Mouse (Mus musculus) midbrain, embryonic 15.5 days (tissue): ENCODE measurements around the gene Rfx1. TPM values are rescaled to one million over a fixed set of nuclear protein-coding genes. Genes with fewer than 3 reads are reported as not detected.
A peak's percentile ranks its signal among the peaks of the same experiment; 100 is the strongest.

ENCODE experiments used
- ATAC-seq: fragments of 200-750 bp; cut with Nextera tagmentation; replicated peaks from 2 replicates; pipeline ENCODE4 v1.8.0; 2017; ENCODE audit warnings: moderate TSS enrichment
- H3K27ac ChIP-seq: fragments of 300-500 bp; sonication (generic); 2 replicates; pipeline ENCODE4 v1.5.1; 2015; ENCODE audit warnings: mild to moderate bottlenecking, inconsistent platforms
- H3K27me3 ChIP-seq: fragments of 300-500 bp; sonication (generic); replicated peaks from 2 replicates; pipeline ENCODE4 v1.6.1; 2015; ENCODE audit warnings: inconsistent platforms
- H3K36me3 ChIP-seq: fragments of 300-500 bp; sonication (generic); replicated peaks from 2 replicates; pipeline ENCODE4 v1.6.1; 2015; ENCODE audit warnings: inconsistent platforms
- H3K4me1 ChIP-seq: fragments of 300-500 bp; sonication (generic); 2 replicates; pipeline ENCODE4 v1.6.1; 2015; ENCODE audit warnings: inconsistent platforms
- H3K4me2 ChIP-seq: fragments of 300-500 bp; sonication (generic); 2 replicates; pipeline ENCODE4 v1.6.1; 2015; ENCODE audit warnings: inconsistent platforms, mild to moderate bottlenecking, moderate library complexity
- H3K4me3 ChIP-seq: fragments of 300-500 bp; sonication (generic); 2 replicates; pipeline ENCODE4 v1.5.1; 2015; ENCODE audit warnings: mild to moderate bottlenecking, inconsistent platforms
- H3K9ac ChIP-seq: fragments of 300-500 bp; sonication (generic); 2 replicates; pipeline ENCODE4 v1.6.1; 2015; ENCODE audit warnings: mild to moderate bottlenecking, inconsistent platforms
- H3K9me3 ChIP-seq: fragments of 300-500 bp; sonication (generic); 2 replicates; pipeline ENCODE4 v1.6.1; 2016; ENCODE audit warnings: inconsistent platforms
- WGBS: fragments of 180-500 bp; shearing (Covaris S2); methylation state at CpG from one replicate; pipeline ENCODE4 v1.1.7; 2015; ENCODE audit warnings: mixed read lengths; 5-methylcytosine and 5-hydroxymethylcytosine counted together
- polyA plus RNA-seq: library from polyadenylated mRNA; unstranded; fragments of >200 nt; fragmentation: Nextera tagmentation; extraction: Ambion mirVana; gene quantifications from 2 replicates; pipeline ENCODE4 v1.2.1, GENCODE M21; 2015

Gene Rfx1
- polyA plus RNA-seq, 1 experiment from 2014 or later = 12.4 TPM

DNA sequence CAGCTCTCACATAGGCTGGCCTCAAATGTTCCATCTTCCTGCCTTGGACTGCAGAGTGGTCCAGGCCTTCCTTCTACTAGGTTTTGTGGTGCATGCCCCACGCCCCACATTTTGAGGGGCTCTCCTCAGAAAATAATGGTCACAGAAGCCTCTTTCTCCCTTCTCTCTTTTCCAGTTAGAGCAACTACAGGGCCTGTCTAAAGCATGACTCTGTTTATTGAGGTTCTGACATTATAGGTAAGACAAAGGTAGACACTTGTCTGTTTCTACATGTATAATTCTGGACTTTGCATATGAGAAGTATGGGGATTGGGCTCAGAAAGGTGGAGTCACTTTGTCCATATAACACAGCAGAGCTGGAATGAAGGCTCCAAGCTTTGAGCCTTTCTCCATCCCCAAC is 1.6 kb upstream of the Rfx1 start, which contains the start of gene Gm10643:
Gene Gm10643, minus strand, starts transcription at position 101 of the 400 bp plus-strand sequence.
- WGBS = 97% methylated on average over 1 of the region's 1 CpGs
- peak within 1 kb of the TSS; percentile 90 for H3K4me2 ChIP-seq
- no peaks in the 10 kb centered on the region for H3K9me3 ChIP-seq
- no peaks in the 10 kb centered on the region for H3K27me3 ChIP-seq
- H3K4me1 ChIP-seq = peaks cover 33% of the 10 kb centered on the region
- H3K36me3 ChIP-seq = no peaks in the 10 kb centered on the region
- peak within 1 kb of the TSS; percentile 82 for H3K27ac ChIP-seq
- ATAC-seq = no peak
- peak within 1 kb of the TSS; percentile 69 for H3K9ac ChIP-seq
- peak within 1 kb of the TSS; percentile 85 for H3K4me3 ChIP-seq

DNA sequence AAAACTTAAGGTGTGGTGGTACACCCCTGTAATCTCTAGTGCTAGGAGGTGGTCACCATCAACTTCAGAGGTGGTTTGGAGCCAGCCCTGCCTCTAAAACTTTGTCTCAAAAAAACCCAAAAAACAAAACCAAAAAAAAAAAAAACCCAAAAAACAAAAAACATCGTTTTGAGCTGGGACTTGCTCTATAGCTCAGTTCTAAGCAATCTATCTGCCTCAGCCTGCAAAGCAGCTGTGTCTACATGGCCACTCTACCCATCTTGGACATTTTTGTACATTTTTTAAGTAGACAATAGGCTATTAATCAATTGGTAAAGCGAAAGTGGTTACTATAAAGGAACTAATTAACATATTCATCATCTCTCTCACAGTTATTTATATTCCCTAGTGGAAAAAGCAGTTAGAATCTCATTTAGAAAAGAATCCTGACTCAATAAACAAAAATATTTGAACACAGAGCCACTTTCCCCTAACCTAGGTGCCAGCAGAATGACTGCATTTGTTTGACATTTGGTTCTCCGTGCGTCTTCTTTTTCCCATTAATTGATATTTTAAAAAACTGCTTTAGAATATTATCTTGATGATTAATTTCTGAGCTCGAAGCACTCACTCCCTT is 1.1 kb upstream of the Rfx1 start:
- no peaks in the 10 kb centered on the region for H3K9me3 ChIP-seq
- no peak for ATAC-seq
- peak overlapping the region; percentile 82 for H3K27ac ChIP-seq
- H3K27me3 ChIP-seq = no peaks in the 10 kb centered on the region
- peak overlapping the region; percentile 90 for H3K4me2 ChIP-seq
- 30% methylated on average over 5 of the region's 5 CpGs for WGBS
- peak overlapping the region; percentile 69 for H3K9ac ChIP-seq
- no peaks in the 10 kb centered on the region for H3K36me3 ChIP-seq
- peaks cover 38% of the 10 kb centered on the region for H3K4me1 ChIP-seq
- H3K4me3 ChIP-seq = peak overlapping the region; percentile 85

DNA sequence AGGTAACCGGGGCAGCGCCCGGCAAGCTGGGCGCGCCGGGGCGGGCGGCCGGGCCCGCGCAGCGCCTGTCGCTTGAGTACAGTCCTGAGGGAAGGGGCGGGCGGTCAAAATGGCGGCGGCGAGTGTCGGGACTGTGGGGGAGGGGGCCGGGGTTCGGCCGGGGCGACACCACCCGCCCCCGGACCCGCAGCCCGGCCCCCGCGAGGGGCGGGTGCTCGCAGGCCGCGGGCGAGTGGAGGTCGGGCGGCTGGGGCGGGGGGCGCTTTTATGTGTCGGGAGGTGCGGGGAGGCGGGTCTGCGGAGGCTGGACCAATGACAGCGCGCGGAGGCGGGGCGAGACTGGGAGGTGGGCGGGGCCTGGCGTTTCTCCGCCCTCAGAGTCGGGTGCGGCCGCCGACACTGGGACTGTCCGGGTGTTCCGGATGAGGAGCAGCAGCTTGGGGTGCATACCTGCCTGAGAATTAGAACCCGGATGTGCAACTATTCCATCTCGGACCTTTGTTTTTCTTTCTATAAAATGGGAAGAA is 476 bp downstream of the Rfx1 start:
- peak; percentile 66 for ATAC-seq
- Histone ChIP-seq H3K27ac (peak overlapping the region; percentile 97), H3K4me1 (peaks cover 52% of the 10 kb centered on the region), H3K27me3 (no peaks in the 10 kb centered on the region), H3K4me3 (peak overlapping the region; percentile 85), H3K36me3 (no peaks in the 10 kb centered on the region), H3K9ac (peak overlapping the region; percentile 83), H3K4me2 (peak overlapping the region; percentile 52), H3K9me3 (no peaks in the 10 kb centered on the region)
- 1% methylated on average over 48 of the region's 58 CpGs for WGBS

DNA sequence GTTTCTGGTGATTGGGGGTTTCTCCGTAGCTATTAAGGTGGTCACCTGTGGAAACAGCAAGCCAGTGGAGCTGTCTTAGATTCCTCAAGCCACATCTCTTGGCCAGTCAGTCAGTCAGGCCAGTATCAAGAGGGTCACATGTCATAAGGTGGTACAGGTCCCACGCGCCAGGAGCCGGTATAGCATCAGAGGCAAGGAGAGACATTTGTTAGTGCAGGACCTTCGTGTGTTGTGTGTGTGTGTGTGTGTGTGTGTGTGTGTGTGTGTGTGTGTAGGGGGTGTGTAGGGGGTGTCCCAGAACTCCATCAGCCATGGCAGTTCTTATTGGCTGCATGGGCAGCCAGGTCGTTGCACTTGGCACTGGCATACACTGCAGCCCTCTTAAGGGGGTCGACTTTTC is 1.3 kb downstream of the Rfx1 start:
- Histone ChIP-seq H3K36me3 (no peaks in the 10 kb centered on the region), H3K4me2 (peak overlapping the region; percentile 52), H3K4me3 (peak overlapping the region; percentile 85), H3K4me1 (peaks cover 60% of the 10 kb centered on the region), H3K27ac (no peak overlapping the region), H3K9me3 (no peaks in the 10 kb centered on the region), H3K27me3 (no peaks in the 10 kb centered on the region), H3K9ac (peak overlapping the region; percentile 83; the same call in 1 of the 2 replicates)
- 94% methylated on average over 7 of the region's 7 CpGs for WGBS
- ATAC-seq = no peak

DNA sequence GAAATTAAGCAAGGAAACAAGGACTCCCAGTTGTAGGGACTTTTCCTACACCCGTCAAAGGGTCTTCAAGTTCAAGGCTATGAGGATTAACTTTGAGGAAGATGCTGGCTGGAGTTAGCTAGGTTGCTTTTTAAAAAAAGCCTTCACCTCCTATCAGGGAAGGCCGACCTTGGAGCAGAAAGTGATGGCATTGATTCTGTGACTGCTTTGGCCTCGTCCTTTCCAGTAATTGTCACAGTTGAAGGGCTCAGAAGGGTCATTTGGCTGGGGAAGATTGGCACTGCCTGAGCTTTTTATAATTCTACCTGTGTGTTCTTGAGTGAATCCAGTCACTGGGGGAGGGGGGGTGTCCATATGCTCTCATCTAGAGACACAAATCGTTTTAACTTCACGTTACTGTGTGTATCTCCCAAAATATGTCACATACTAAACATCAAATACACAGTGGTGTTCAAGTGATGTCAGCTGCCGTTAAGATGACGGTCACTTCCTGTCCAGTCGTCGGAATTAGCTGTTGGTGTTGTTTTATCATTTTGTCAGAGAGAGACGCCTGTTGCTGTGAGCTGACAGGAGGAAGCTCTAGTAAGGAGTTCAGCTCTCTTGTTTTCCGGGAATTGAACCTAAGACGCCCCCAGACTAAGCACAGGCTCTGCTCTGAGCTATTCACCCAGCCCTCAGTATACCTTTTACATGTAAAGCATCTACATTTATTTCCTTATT is 1.8 kb downstream of the Rfx1 start:
- no peak overlapping the region for H3K9ac ChIP-seq
- ATAC-seq = no peak
- H3K9me3 ChIP-seq = no peaks in the 10 kb centered on the region
- H3K27ac ChIP-seq = no peak overlapping the region
- 78% methylated on average over 12 of the region's 12 CpGs for WGBS
- H3K4me2 ChIP-seq = peak overlapping the region; percentile 52
- H3K27me3 ChIP-seq = no peaks in the 10 kb centered on the region
- H3K36me3 ChIP-seq = no peaks in the 10 kb centered on the region
- no peak overlapping the region for H3K4me3 ChIP-seq
- peaks cover 65% of the 10 kb centered on the region for H3K4me1 ChIP-seq

DNA sequence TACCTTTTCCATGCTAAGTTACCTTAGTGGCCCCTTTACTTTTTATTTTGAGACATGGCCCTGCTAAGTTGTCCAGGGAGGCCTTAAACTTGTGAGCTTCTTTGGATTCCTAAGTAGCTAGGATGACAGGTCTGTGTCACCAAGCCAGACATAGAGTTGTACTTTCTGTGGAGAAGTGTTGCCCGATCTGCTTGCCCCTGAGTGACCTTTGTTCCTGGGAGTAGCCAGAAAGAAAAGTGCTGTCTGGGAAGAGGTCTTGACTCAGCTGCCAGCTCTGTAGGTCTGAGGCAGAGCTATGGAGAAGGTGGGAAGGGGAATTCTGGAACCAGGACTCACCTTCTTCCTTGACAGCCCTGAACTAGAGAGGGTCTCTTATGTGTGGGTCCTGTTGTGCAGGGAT is 2.5 kb downstream of the Rfx1 start:
- Histone ChIP-seq H3K4me3 (no peak overlapping the region), H3K36me3 (no peaks in the 10 kb centered on the region), H3K27me3 (no peaks in the 10 kb centered on the region), H3K9me3 (no peaks in the 10 kb centered on the region), H3K4me2 (no peak overlapping the region), H3K27ac (no peak overlapping the region), H3K4me1 (peaks cover 72% of the 10 kb centered on the region), H3K9ac (no peak overlapping the region)
- ATAC-seq = no peak
- 34% methylated on average over 1 of the region's 1 CpGs for WGBS

DNA sequence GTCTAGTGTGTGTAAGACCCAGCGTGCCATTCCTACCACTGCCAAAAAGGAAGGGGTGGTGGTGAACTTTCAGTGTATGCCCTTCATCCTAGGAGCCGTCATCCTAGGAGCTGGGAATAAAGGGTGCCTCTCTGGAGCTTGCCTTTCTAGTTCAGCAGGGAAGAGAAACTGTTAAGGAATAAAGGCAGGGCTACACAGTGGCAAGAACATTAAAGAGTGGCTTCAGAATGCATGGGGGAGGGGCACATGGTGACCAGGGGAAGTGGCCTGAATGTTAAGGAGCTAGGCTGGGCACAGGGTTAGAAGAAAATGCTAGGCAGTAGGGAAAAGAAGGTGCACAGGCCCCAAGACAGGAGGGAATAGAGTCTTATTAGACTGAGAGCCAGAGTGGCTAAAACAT is 3.1 kb downstream of the Rfx1 start:
- 50% methylated on average over 2 of the region's 2 CpGs for WGBS
- H3K4me1 ChIP-seq = peaks cover 73% of the 10 kb centered on the region
- H3K27me3 ChIP-seq = no peaks in the 10 kb centered on the region
- H3K9me3 ChIP-seq = no peaks in the 10 kb centered on the region
- no peak overlapping the region for H3K9ac ChIP-seq
- ATAC-seq = no peak
- no peaks in the 10 kb centered on the region for H3K36me3 ChIP-seq
- H3K27ac ChIP-seq = peak overlapping the region; percentile 31; the same call in 1 of the 2 replicates
- H3K4me2 ChIP-seq = no peak overlapping the region
- no peak overlapping the region for H3K4me3 ChIP-seq

DNA sequence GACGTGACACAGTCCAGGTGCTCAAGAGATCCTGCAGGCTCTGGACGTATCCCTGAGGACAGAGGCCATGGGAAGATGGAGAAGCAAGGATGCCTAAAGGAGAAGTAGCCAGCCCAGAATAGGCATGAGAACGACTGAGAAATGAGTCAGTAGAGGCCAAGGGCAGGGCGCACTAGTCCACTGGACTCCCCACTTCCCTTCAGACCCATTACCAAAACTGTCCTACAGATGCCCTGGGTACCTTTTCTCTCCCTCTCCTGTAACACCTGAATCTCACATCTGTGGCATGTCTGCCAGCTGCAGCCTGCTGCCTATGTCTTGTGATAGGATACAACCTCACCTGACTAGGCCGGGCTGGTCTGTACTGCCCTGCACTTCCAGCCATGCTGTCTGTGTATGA is 3.6 kb downstream of the Rfx1 start:
- Histone ChIP-seq H3K27ac (peak overlapping the region; percentile 14; the same call in 1 of the 2 replicates), H3K4me2 (no peak overlapping the region), H3K9me3 (no peaks in the 10 kb centered on the region), H3K9ac (no peak overlapping the region), H3K27me3 (no peaks in the 10 kb centered on the region), H3K4me3 (no peak overlapping the region), H3K4me1 (peaks cover 73% of the 10 kb centered on the region), H3K36me3 (peaks cover 1% of the 10 kb centered on the region; the same call in 1 of the 2 replicates)
- ATAC-seq = no peak
- 89% methylated on average over 5 of the region's 5 CpGs for WGBS

DNA sequence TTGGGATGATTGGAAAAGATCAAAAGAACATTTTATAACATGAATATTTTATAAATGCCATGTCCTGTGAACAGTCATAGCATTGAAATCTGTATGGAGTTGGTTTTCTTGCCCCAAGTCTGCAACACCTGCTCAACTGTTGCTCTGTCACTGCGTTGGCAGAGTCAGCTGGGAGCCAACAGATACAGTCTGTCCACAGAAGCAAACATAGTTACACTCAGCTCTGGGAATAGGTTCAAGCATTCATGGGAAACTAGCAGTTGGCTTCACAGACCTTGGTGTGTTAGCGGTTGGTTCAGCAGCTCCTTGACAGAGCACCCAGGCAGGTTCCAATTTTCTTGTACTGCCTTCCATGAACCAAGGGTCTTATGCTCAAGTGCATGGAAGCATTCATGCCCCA is 4.0 kb downstream of the Rfx1 start:
- WGBS = 81% methylated on average over 2 of the region's 2 CpGs
- Histone ChIP-seq H3K9me3 (no peaks in the 10 kb centered on the region), H3K36me3 (peaks cover 6% of the 10 kb centered on the region; the same call in 1 of the 2 replicates), H3K27ac (no peak overlapping the region), H3K9ac (no peak overlapping the region), H3K4me2 (no peak overlapping the region), H3K4me3 (no peak overlapping the region), H3K4me1 (peaks cover 71% of the 10 kb centered on the region), H3K27me3 (no peaks in the 10 kb centered on the region)
- ATAC-seq = no peak

DNA sequence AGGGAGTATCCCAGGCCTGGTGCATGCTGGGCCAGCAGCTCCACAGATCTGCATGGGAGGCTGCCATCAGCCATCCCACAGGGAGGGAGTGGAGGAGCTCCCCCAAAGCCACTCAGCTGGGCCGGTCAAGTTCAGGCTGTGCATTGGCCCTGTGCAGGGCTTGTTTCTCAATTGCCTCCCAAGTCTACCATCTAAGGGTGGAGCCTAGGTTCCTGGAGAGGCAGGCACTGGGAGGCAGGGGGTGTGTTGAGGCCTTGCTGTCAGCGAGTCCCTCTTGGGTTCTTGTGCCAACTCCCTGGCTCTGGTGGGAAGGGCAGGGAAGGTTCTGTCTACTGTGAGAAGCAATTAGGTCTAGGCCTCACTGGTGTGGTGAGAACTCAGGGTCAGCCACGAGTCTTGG is 5.3 kb downstream of the Rfx1 start:
- H3K4me3 ChIP-seq = no peak overlapping the region
- H3K27me3 ChIP-seq = no peaks in the 10 kb centered on the region
- H3K9me3 ChIP-seq = no peaks in the 10 kb centered on the region
- 84% methylated on average over 3 of the region's 3 CpGs for WGBS
- peaks cover 67% of the 10 kb centered on the region for H3K4me1 ChIP-seq
- no peak for ATAC-seq
- peaks cover 10% of the 10 kb centered on the region; the same call in 1 of the 2 replicates for H3K36me3 ChIP-seq
- no peak overlapping the region for H3K9ac ChIP-seq
- H3K4me2 ChIP-seq = no peak overlapping the region
- no peak overlapping the region for H3K27ac ChIP-seq

DNA sequence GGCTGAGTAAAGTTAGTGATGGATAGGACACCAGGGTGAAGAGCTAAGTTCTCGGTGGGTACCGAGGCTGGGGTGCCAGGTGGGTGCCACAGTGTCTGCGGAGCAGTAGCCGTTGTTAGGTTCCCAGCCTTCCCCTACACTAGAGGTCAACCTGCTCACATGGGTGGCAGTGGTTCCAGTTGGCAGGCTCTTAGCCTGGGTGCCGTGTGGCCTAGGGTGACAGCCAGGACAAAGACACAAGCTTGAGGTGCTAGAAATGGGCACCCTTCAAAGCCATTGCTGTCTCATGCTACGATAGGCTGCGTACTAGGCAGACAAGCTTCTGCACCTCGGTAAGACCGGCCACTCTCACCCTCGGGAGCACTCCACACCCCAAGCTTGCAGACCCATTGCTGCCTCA is 5.7 kb downstream of the Rfx1 start:
- Histone ChIP-seq H3K9ac (no peak overlapping the region), H3K4me1 (peaks cover 67% of the 10 kb centered on the region), H3K36me3 (peaks cover 13% of the 10 kb centered on the region; the same call in 1 of the 2 replicates), H3K9me3 (no peaks in the 10 kb centered on the region), H3K4me3 (no peak overlapping the region), H3K27ac (0 out of 2 replicates have a peak overlapping the region, but pooled peaks have one; percentile 73), H3K4me2 (no peak overlapping the region), H3K27me3 (no peaks in the 10 kb centered on the region)
- ATAC-seq = no peak
- WGBS = 85% methylated on average over 10 of the region's 10 CpGs

DNA sequence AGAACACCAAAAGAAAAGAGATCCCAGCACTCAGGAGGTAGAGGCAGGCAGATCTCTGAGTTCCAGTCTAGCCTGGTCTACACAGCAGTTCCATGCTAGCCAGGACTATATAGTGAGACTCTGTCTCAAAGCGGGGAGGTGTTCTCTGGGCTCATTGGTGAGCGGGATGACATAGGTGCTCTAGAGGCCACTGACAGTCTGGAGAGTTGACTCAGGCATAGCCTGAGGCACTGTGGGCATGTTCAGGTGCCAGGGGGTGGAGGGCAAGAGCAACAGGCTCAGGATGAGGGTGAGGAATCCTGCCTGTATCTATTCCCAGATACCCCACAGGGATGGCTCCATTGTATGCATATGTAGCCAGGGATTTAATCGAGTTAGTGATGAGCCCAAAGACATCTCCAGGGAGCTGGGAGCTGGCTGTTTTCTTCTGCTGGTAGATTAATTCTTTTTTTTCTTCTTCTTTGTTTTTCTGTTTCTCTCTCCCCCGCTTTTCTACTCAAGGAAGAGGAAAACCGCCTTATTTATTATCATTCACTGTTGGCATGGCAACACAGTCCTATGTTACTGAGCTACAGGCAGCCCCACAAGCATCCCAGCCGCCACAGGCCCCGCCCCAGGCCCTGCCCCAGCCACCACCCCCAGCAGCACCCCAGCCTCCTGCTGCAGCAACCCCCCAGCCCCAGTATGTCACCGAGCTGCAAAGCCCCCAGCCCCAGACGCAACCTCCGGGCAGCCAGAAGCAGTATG is 6.8 kb downstream of the Rfx1 start:
- ATAC-seq = peak; percentile 32; the same call in 1 of the 2 replicates
- Histone ChIP-seq H3K4me3 (no peak overlapping the region), H3K27ac (peak overlapping the region; percentile 73), H3K27me3 (no peaks in the 10 kb centered on the region), H3K4me1 (peaks cover 57% of the 10 kb centered on the region), H3K9ac (no peak overlapping the region), H3K36me3 (peaks cover 13% of the 10 kb centered on the region; the same call in 1 of the 2 replicates), H3K9me3 (no peaks in the 10 kb centered on the region), H3K4me2 (peak overlapping the region; percentile 19)
- WGBS = 36% methylated on average over 10 of the region's 10 CpGs
